Mouse (Mus musculus) C2C12 (cell line): ENCODE measurements around the gene Cst11.

Source experiments
- CTCF ChIP-seq: IDR thresholded peaks from one replicate; pipeline ENCODE4 v1.5.1; 2011; ENCODE audit not compliant: control insufficient read depth, insufficient read depth, insufficient read length
- MAX ChIP-seq: IDR thresholded peaks from one replicate; pipeline ENCODE4 v1.6.1; 2011; ENCODE audit warnings: mild to moderate bottlenecking, control low read depth
- MYOG ChIP-seq: IDR thresholded peaks from one replicate; pipeline ENCODE4 v1.6.1; 2011; ENCODE audit not compliant: control insufficient read depth, insufficient read length; ENCODE audit errors: extremely low read depth
- USF1 ChIP-seq: IDR thresholded peaks from one replicate; pipeline ENCODE4 v1.6.1; 2011; ENCODE audit warnings: low read depth, mild to moderate bottlenecking, control low read depth, moderate library complexity

DNA sequence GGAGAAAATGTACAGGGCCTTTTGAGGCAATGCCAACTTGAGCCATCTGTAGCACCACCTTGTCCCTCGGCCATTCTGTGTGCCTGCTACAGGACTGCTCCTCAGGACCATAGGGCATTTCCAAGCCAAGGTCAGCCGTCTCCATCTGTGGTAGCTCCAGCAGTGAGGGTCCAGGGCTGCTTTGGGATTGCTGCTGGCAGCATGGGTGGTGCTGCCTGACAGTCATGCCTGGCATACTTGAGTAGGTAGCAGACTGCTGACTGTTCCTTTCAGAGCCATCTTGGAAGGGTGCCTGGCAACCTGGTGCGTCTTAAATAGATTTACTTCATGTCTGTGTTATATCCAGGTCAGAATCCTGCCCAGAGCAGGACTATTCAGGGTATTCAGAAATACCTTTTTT lies 28.3 kb downstream of the Cst11 start:
- TF ChIP-seq MAX, result no peak
- TF ChIP-seq USF1, result no peak
- no peak for TF ChIP-seq CTCF
- TF ChIP-seq MYOG, result no peak
